Mouse (Mus musculus) cerebellum, postnatal 25 days (tissue): Measurements from ENCODE around the gene Rab19.
"Not testable (repeated sequence)": the region's sequence is repeated elsewhere in the genome, so short reads cannot be mapped to it uniquely, and the experiment has no call there.

Experiments used
- DNase-seq, 2 experiments: peaks; one replicate each; pipeline ENCODE4 v3.0.0; 2021; ENCODE audit warnings: mixed read lengths in 2 of 2

The Rab19 gene

GRCm38 (mm10) chr6:39380276-39380675, 699 bp upstream of the Rab19 start:
- DNase-seq, result no peak

GRCm38 (mm10) chr6:39389988-39390387, 9.0 kb downstream of the Rab19 start:
- peak in 1 of 2 experiments; percentile 60 for DNase-seq

GRCm38 (mm10) chr6:39395471-39395870, 14.5 kb downstream of the Rab19 start:
- no peak for DNase-seq

- DNase-seq, result peak; percentile 40 to 46
Observed at GRCm38 (mm10) chr6:39395916-39396315, 14.9 kb downstream of the Rab19 start.

GRCm38 (mm10) chr6:39397046-39397445, 16.1 kb downstream of the Rab19 start:
- no peak for DNase-seq

GRCm38 (mm10) chr6:39398342-39398741, 17.4 kb downstream of the Rab19 start:
- DNase-seq, result no peak

GRCm38 (mm10) chr6:39400343-39400742, 19.4 kb downstream of the Rab19 start:
- peak in 1 of 2 experiments; percentile 45 for DNase-seq

GRCm38 (mm10) chr6:39403136-39403535, 22.2 kb downstream of the Rab19 start:
- peak; percentile 40 to 43 for DNase-seq

- DNase-seq, result no peak
Observed at GRCm38 (mm10) chr6:39406480-39406879, 25.5 kb downstream of the Rab19 start.

GRCm38 (mm10) chr6:39414106-39414505, 33.1 kb downstream of the Rab19 start:
- DNase-seq, result no peak

- DNase-seq, result peak; percentile 71 to 86
Observed at GRCm38 (mm10) chr6:39415762-39416161, 34.8 kb downstream of the Rab19 start.

GRCm38 (mm10) chr6:39416654-39417053, 35.7 kb downstream of the Rab19 start:
- DNase-seq, result not testable (repeated sequence)

GRCm38 (mm10) chr6:39419386-39419850, 38.4 kb downstream of the Rab19 start:
- no peak for DNase-seq

- DNase-seq, result peak; percentile 94 to 96
Observed at GRCm38 (mm10) chr6:39419851-39420721, 39.1 kb downstream of the Rab19 start, which contains the start of gene Mkrn1. Gene Mkrn1 (minus strand): TSS chr6:39420462.

GRCm38 (mm10) chr6:39420867-39421266, 39.9 kb downstream of the Rab19 start:
- DNase-seq, result no peak

GRCm38 (mm10) chr6:39423130-39423551, 42.2 kb downstream of the Rab19 start:
- no peak for DNase-seq

GRCm38 (mm10) chr6:39423686-39424085, 42.7 kb downstream of the Rab19 start:
- no peak for DNase-seq

GRCm38 (mm10) chr6:39425181-39425580, 44.2 kb downstream of the Rab19 start:
- DNase-seq, result no peak

GRCm38 (mm10) chr6:39426725-39427124, 45.8 kb downstream of the Rab19 start:
- no peak for DNase-seq

GRCm38 (mm10) chr6:39427276-39428003, 46.5 kb downstream of the Rab19 start:
- DNase-seq, result no peak

GRCm38 (mm10) chr6:39429007-39429788, 48.2 kb downstream of the Rab19 start:
- DNase-seq, result no peak

GRCm38 (mm10) chr6:39430722-39431121, 49.7 kb downstream of the Rab19 start:
- no peak for DNase-seq

- no peak for DNase-seq
Observed at GRCm38 (mm10) chr6:39433174-39433573, 52.2 kb downstream of the Rab19 start.
